Mouse (Mus musculus): ENCODE data around the gene Cdk20.

GRCm38 (mm10) chr13:64479960-64480359 is 47.8 kb downstream of the Cdk20 start:
- TF ChIP-seq POLR2A (IDR thresholded peaks at IDR 0.05; ENCODE audit: low read depth, low read length) (no peak), CTCF (IDR thresholded peaks at IDR 0.05; ENCODE audit: extremely low read depth, insufficient read length, insufficient replicate concordance, low read depth, low read length) (no peak)

Data from small intestine, adult 2 months (tissue).